Mouse (Mus musculus) midbrain, embryonic 15.5 days (tissue): Measurements from ENCODE around the gene Bcas3. TPM values are rescaled to one million over a fixed set of nuclear protein-coding genes. Genes with fewer than 3 reads are reported as not detected.

Experiments
- ATAC-seq: fragments of 200-750 bp; cut with Nextera tagmentation; replicated peaks from 2 replicates; pipeline ENCODE4 v1.8.0; 2017; ENCODE audit warnings: moderate TSS enrichment
- H3K27ac ChIP-seq: fragments of 300-500 bp; sonication (generic); 2 replicates; pipeline ENCODE4 v1.5.1; 2015; ENCODE audit warnings: mild to moderate bottlenecking, inconsistent platforms
- H3K27me3 ChIP-seq: fragments of 300-500 bp; sonication (generic); replicated peaks from 2 replicates; pipeline ENCODE4 v1.6.1; 2015; ENCODE audit warnings: inconsistent platforms
- H3K36me3 ChIP-seq: fragments of 300-500 bp; sonication (generic); replicated peaks from 2 replicates; pipeline ENCODE4 v1.6.1; 2015; ENCODE audit warnings: inconsistent platforms
- H3K4me1 ChIP-seq: fragments of 300-500 bp; sonication (generic); 2 replicates; pipeline ENCODE4 v1.6.1; 2015; ENCODE audit warnings: inconsistent platforms
- H3K4me2 ChIP-seq: fragments of 300-500 bp; sonication (generic); 2 replicates; pipeline ENCODE4 v1.6.1; 2015; ENCODE audit warnings: inconsistent platforms, mild to moderate bottlenecking, moderate library complexity
- H3K4me3 ChIP-seq: fragments of 300-500 bp; sonication (generic); 2 replicates; pipeline ENCODE4 v1.5.1; 2015; ENCODE audit warnings: mild to moderate bottlenecking, inconsistent platforms
- H3K9ac ChIP-seq: fragments of 300-500 bp; sonication (generic); 2 replicates; pipeline ENCODE4 v1.6.1; 2015; ENCODE audit warnings: mild to moderate bottlenecking, inconsistent platforms
- H3K9me3 ChIP-seq: fragments of 300-500 bp; sonication (generic); 2 replicates; pipeline ENCODE4 v1.6.1; 2016; ENCODE audit warnings: inconsistent platforms
- WGBS: fragments of 180-500 bp; shearing (Covaris S2); methylation state at CpG from one replicate; pipeline ENCODE4 v1.1.7; 2015; ENCODE audit warnings: mixed read lengths; 5-methylcytosine and 5-hydroxymethylcytosine counted together
- polyA plus RNA-seq: library from polyadenylated mRNA; unstranded; fragments of >200 nt; fragmentation: Nextera tagmentation; extraction: Ambion mirVana; gene quantifications from 2 replicates; pipeline ENCODE4 v1.2.1, GENCODE M21; 2015

The Bcas3 gene
- polyA plus RNA-seq, 1 experiment from 2014 or later, result 30.8 TPM

GRCm38 (mm10) chr11:85383975-85384821 lies 31.2 kb downstream of the Bcas3 start:
- Histone ChIP-seq H3K9ac (no peak overlapping the region), H3K27ac (no peak overlapping the region), H3K9me3 (no peaks in the 10 kb centered on the region), H3K4me3 (no peak overlapping the region), H3K4me1 (no peaks in the 10 kb centered on the region), H3K27me3 (no peaks in the 10 kb centered on the region), H3K4me2 (no peak overlapping the region), H3K36me3 (no peaks in the 10 kb centered on the region)
- WGBS, result 81% methylated on average over 7 of the region's 7 CpGs
- no peak for ATAC-seq

GRCm38 (mm10) chr11:85392179-85392863 lies 39.4 kb downstream of the Bcas3 start:
- ATAC-seq, result no peak
- WGBS, result 36% methylated on average over 12 of the region's 12 CpGs

GRCm38 (mm10) chr11:85392864-85393220 lies 39.9 kb downstream of the Bcas3 start:
- Histone ChIP-seq H3K4me1 (peaks cover 12% of the 10 kb centered on the region; the same call in 1 of the 2 replicates), H3K27ac (no peak overlapping the region), H3K4me3 (no peak overlapping the region), H3K27me3 (no peaks in the 10 kb centered on the region), H3K4me2 (no peak overlapping the region), H3K9ac (no peak overlapping the region; the same call in 1 of the 2 replicates), H3K9me3 (no peaks in the 10 kb centered on the region), H3K36me3 (no peaks in the 10 kb centered on the region)
- ATAC-seq, result no peak
- 21% methylated on average over 9 of the region's 9 CpGs for WGBS

More at GRCm38 (mm10) chr11:85392179-85392863, 39.4 kb downstream of the Bcas3 start:
- Histone ChIP-seq H3K4me2 (no peak overlapping the region), H3K9me3 (no peaks in the 10 kb centered on the region), H3K27me3 (no peaks in the 10 kb centered on the region), H3K27ac (no peak overlapping the region), H3K36me3 (no peaks in the 10 kb centered on the region), H3K9ac (no peak overlapping the region; the same call in 1 of the 2 replicates), H3K4me3 (no peak overlapping the region), H3K4me1 (peaks cover 12% of the 10 kb centered on the region; the same call in 1 of the 2 replicates)

- no peak overlapping the region for H3K4me3 ChIP-seq
- 61% methylated on average over 3 of the region's 3 CpGs for whole genome bisulfite sequencing
- H3K27ac ChIP-seq, result no peak overlapping the region
- peaks cover 12% of the 10 kb centered on the region; the same call in 1 of the 2 replicates for H3K4me1 ChIP-seq
- no peaks in the 10 kb centered on the region for H3K36me3 ChIP-seq
- H3K27me3 ChIP-seq, result no peaks in the 10 kb centered on the region
- H3K9ac ChIP-seq, result no peak overlapping the region
- no peaks in the 10 kb centered on the region for H3K9me3 ChIP-seq
- no peak for ATAC-seq
- no peak overlapping the region for H3K4me2 ChIP-seq
Measured at GRCm38 (mm10) chr11:85393990-85394389, 41.0 kb downstream of the Bcas3 start.

GRCm38 (mm10) chr11:85395361-85395760 lies 42.4 kb downstream of the Bcas3 start:
- Histone ChIP-seq H3K27me3 (no peaks in the 10 kb centered on the region), H3K9me3 (no peaks in the 10 kb centered on the region), H3K4me3 (no peak overlapping the region), H3K4me1 (peaks cover 12% of the 10 kb centered on the region; the same call in 1 of the 2 replicates), H3K9ac (no peak overlapping the region), H3K4me2 (no peak overlapping the region), H3K27ac (no peak overlapping the region), H3K36me3 (no peaks in the 10 kb centered on the region)
- no peak for ATAC-seq
- WGBS, result 17% methylated on average over 7 of the region's 7 CpGs

GRCm38 (mm10) chr11:85406531-85406930 lies 53.6 kb downstream of the Bcas3 start:
- Histone ChIP-seq H3K9me3 (no peaks in the 10 kb centered on the region), H3K27me3 (no peaks in the 10 kb centered on the region), H3K27ac (no peak overlapping the region), H3K4me3 (no peak overlapping the region), H3K4me2 (no peak overlapping the region), H3K4me1 (no peaks in the 10 kb centered on the region), H3K36me3 (no peaks in the 10 kb centered on the region), H3K9ac (no peak overlapping the region)
- ATAC-seq, result no peak
- WGBS, result 65% methylated on average over 3 of the region's 3 CpGs

- Histone ChIP-seq H3K27me3 (no peaks in the 10 kb centered on the region), H3K27ac (no peak overlapping the region), H3K4me2 (no peak overlapping the region), H3K9me3 (no peaks in the 10 kb centered on the region), H3K4me3 (no peak overlapping the region), H3K9ac (no peak overlapping the region), H3K4me1 (no peaks in the 10 kb centered on the region), H3K36me3 (no peaks in the 10 kb centered on the region)
- 88% methylated on average over 3 of the region's 3 CpGs for WGBS
- ATAC-seq, result no peak
Measured at GRCm38 (mm10) chr11:85407700-85408099, 54.7 kb downstream of the Bcas3 start.

GRCm38 (mm10) chr11:85412319-85412718 lies 59.4 kb downstream of the Bcas3 start:
- Histone ChIP-seq H3K36me3 (no peaks in the 10 kb centered on the region), H3K27ac (no peak overlapping the region), H3K4me2 (no peak overlapping the region), H3K9ac (no peak overlapping the region), H3K27me3 (no peaks in the 10 kb centered on the region), H3K4me3 (no peak overlapping the region), H3K4me1 (no peaks in the 10 kb centered on the region), H3K9me3 (no peaks in the 10 kb centered on the region)
- WGBS, result 71% methylated on average over 7 of the region's 7 CpGs
- no peak for ATAC-seq

- H3K9me3 ChIP-seq, result no peaks in the 10 kb centered on the region
- ATAC-seq, result no peak
- H3K27ac ChIP-seq, result no peak overlapping the region
- H3K36me3 ChIP-seq, result no peaks in the 10 kb centered on the region
- H3K4me1 ChIP-seq, result no peaks in the 10 kb centered on the region
- no peak overlapping the region for H3K4me3 ChIP-seq
- no peaks in the 10 kb centered on the region for H3K27me3 ChIP-seq
- no peak overlapping the region for H3K9ac ChIP-seq
- H3K4me2 ChIP-seq, result no peak overlapping the region
- 88% methylated on average over 1 of the region's 1 CpGs for WGBS
Measured at GRCm38 (mm10) chr11:85414476-85414875, 61.5 kb downstream of the Bcas3 start.

GRCm38 (mm10) chr11:85427353-85427752 lies 74.4 kb downstream of the Bcas3 start:
- WGBS, result 86% methylated on average over 6 of the region's 6 CpGs
- no peak overlapping the region for H3K4me3 ChIP-seq
- ATAC-seq, result no peak
- no peak overlapping the region for H3K27ac ChIP-seq
- H3K36me3 ChIP-seq, result no peaks in the 10 kb centered on the region
- H3K9ac ChIP-seq, result no peak overlapping the region
- H3K4me1 ChIP-seq, result peaks cover 4% of the 10 kb centered on the region; the same call in 1 of the 2 replicates
- H3K27me3 ChIP-seq, result no peaks in the 10 kb centered on the region
- H3K4me2 ChIP-seq, result no peak overlapping the region
- H3K9me3 ChIP-seq, result no peaks in the 10 kb centered on the region

GRCm38 (mm10) chr11:85428227-85428626 lies 75.3 kb downstream of the Bcas3 start:
- no peaks in the 10 kb centered on the region for H3K9me3 ChIP-seq
- ATAC-seq, result no peak
- 58% methylated on average over 3 of the region's 3 CpGs for WGBS
- no peak overlapping the region for H3K9ac ChIP-seq
- no peaks in the 10 kb centered on the region for H3K36me3 ChIP-seq
- H3K27ac ChIP-seq, result no peak overlapping the region
- no peak overlapping the region for H3K4me3 ChIP-seq
- H3K27me3 ChIP-seq, result no peaks in the 10 kb centered on the region
- H3K4me2 ChIP-seq, result no peak overlapping the region
- H3K4me1 ChIP-seq, result peaks cover 4% of the 10 kb centered on the region; the same call in 1 of the 2 replicates

GRCm38 (mm10) chr11:85430743-85431448 lies 77.9 kb downstream of the Bcas3 start:
- Histone ChIP-seq H3K36me3 (no peaks in the 10 kb centered on the region), H3K4me1 (peaks cover 4% of the 10 kb centered on the region; the same call in 1 of the 2 replicates), H3K9me3 (no peaks in the 10 kb centered on the region), H3K27ac (no peak overlapping the region), H3K4me2 (no peak overlapping the region), H3K4me3 (no peak overlapping the region), H3K9ac (no peak overlapping the region), H3K27me3 (no peaks in the 10 kb centered on the region)
- no peak for ATAC-seq
- 65% methylated on average over 11 of the region's 11 CpGs for WGBS
